Mouse (Mus musculus) spleen, postnatal 10 days (tissue): ENCODE measurements around the gene Cntnap2.
"Not testable (repeated sequence)": the region's sequence is repeated elsewhere in the genome, so short reads cannot be mapped to it uniquely, and the experiment has no call there.

ENCODE experiments used
- DNase-seq, 2 experiments: peaks; one replicate each; pipeline ENCODE4 v3.0.0; 2021 to 2022; ENCODE audit warnings: low spot score in 2 of 2

Gene Cntnap2

GRCm38 (mm10) chr6:47174580-47175294 is 2115.6 kb downstream of the Cntnap2 start:
- not testable (repeated sequence) for DNase-seq

- DNase-seq: not testable (repeated sequence)
Measured at GRCm38 (mm10) chr6:47175356-47176156, 2116.4 kb downstream of the Cntnap2 start.

DNA sequence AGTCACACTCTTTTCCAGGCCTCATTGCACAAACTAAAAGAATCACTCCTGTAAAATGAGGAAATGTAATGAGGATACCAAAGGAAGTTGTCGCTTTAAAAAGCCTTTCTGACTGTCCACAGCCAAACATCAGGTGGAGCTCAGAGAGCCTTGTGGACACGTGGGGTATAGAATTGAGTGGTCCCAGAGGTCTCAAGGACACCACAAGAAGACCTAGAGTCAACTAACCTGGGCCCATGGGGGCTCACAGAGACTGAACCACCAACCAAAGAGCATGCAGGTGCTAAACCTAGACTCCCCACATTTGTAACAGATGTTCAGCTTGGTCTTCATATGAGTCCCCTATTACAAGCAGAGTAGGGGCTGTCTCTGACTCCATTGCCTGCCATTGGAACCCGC is 2117.0 kb downstream of the Cntnap2 start:
- DNase-seq: not testable (repeated sequence)

DNA sequence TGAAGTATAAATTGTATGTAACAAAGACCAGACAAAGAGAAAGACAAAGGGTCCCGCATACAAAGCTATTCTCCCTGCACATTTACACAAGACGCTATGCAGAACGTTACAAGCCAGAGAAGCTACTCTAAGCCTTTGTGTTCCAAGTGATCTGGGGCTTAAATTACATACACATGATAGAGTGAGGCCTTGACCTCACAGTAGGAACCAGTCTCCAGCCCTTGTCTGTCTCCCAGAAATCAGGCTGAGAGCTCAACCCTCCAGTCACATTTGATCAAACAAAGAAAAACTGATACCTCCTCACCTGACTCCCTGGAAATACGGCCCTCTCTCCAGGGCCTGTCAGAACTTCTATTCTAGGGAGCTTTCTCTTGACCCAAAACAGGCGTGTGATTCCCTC is 2122.2 kb downstream of the Cntnap2 start:
- not testable (repeated sequence) for DNase-seq

DNA sequence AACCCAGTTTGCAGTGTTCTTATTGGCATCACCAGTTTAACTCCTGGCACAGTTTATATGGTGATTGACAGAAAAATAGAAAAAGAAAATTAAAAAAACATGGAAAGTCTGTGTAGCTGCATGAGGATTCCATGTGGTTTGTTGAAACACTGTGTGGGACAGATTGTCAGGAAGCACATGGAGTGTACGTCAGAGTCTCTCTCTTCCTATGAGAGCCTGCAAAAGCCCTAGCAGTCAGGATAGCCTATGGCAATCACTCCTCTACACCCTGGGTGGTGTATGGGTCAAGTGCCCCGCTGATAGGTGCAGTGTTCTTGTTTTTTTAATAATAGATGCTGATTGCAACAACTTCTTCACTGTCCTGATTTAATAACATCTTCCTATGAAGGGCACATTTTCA is 2123.1 kb downstream of the Cntnap2 start:
- DNase-seq: no peak

DNA sequence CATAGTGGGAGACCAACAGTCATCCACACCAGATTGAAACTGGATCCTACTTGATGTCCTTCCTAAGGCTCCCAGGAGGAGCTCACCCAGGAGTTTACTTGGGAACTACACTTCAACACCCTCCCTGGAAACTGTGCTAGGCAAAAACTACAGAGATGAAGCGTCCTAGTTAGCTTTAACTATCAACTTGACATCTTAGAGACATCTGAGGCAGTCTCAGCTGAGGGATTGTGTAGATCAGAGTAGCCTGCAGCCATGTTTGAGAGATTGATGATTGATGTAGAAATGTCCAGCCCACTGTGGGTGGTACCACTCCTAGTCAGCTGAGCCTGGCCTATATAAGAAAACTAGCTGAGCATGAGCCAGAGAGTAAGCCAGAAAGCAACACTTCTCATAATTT is 2123.6 kb downstream of the Cntnap2 start:
- DNase-seq: no peak

GRCm38 (mm10) chr6:47183850-47184249 is 2124.7 kb downstream of the Cntnap2 start:
- not testable (repeated sequence) for DNase-seq

GRCm38 (mm10) chr6:47188193-47188592 is 2129.0 kb downstream of the Cntnap2 start:
- peak in 1 of 2 experiments; percentile 69 for DNase-seq

- DNase-seq: not testable (repeated sequence)
Measured at GRCm38 (mm10) chr6:47188596-47188995, 2129.4 kb downstream of the Cntnap2 start.

GRCm38 (mm10) chr6:47190282-47190681 is 2131.1 kb downstream of the Cntnap2 start:
- DNase-seq: no peak

DNA sequence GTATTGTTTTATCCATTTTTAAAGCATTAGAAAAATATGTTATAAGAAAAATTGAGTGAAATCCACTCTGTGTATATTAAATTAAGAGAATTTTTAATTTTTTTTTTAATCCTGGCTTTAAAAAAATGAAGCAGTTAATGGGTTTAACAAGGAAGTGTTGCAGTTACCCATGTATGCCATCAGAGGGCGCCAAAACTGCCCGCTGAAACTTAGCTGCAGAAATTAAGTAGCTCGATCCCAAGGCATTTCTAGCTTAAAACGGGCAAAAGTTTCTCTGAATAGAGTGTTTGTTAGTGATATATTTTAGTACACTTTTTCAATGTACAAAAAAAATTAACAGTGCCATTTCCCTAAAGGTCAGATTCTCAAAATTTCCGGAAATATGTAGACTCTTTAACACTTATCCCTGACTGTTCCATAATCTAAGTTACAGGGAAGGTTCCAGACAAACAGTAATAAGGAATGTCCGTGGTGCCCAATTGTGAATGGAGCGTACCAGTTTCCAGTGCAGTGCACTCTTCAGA is 2132.2 kb downstream of the Cntnap2 start:
- DNase-seq: peak; percentile 18 to 71

GRCm38 (mm10) chr6:47191940-47192339 is 2132.8 kb downstream of the Cntnap2 start:
- no peak for DNase-seq

DNA sequence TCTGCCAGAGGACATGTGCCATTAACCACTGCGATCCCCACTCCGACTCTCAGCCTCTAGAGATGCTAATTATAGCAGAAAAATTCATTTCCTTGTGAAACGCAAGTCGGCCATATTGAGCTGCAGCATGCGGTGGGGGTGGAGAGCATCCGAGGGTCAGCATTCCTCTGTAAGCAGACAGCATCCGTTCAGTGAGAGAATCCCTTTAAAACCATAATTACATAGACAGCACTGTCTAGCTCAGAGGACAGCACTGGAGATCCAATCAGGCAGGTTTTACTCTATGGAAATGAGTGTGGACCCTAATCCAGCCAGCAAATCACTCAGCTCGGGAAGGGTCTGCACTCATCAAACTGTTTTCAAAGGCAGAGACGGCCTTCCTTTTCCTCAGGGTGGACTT is 2133.3 kb downstream of the Cntnap2 start:
- no peak for DNase-seq

- no peak for DNase-seq
Measured at GRCm38 (mm10) chr6:47197570-47197969, 2138.4 kb downstream of the Cntnap2 start.

- no peak for DNase-seq
Measured at GRCm38 (mm10) chr6:47200671-47201070, 2141.5 kb downstream of the Cntnap2 start.

- no peak for DNase-seq
Measured at GRCm38 (mm10) chr6:47208031-47208430, 2148.9 kb downstream of the Cntnap2 start.

GRCm38 (mm10) chr6:47214731-47215130 is 2155.6 kb downstream of the Cntnap2 start:
- no peak for DNase-seq

- not testable (repeated sequence) for DNase-seq
Measured at GRCm38 (mm10) chr6:47223578-47223977, 2164.4 kb downstream of the Cntnap2 start.

DNA sequence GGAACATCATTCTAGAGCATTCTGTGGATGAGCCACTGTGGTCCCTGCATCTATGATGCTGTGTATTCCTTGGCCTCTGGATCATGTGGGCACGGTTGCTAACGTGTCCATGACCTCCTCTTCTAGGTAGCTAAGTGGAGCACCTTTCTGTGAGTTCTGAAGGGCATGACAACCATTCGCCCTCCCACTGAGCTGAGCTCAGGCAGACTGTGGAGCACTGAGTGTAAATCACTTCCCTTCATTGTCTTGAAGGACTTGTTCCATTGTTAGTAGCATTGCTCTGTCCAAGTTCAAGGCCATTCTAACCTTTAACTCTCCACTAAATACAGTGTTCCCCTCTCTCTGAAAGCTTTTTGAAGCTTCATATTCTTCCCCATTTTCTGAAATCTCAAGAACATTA is 2166.2 kb downstream of the Cntnap2 start:
- not testable (repeated sequence) for DNase-seq

DNA sequence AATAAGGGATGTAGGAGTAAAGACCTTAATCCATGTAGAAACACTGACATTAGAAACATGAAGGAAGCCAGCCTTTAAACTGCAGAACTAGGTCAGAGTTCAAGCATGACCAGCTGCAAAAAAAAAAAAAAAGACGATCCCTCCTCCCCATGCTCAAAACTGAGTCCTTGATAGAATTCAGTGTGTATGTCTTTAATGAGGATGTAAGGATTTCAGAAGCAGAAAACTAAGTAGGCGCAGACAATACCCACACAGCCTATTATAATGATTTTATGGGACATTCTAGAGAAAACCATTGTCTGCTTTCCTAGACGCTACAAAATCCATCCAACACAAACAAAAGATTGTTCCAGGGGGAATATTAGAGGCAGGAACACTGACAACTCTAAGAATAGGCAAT is 2168.4 kb downstream of the Cntnap2 start:
- DNase-seq: no peak

DNA sequence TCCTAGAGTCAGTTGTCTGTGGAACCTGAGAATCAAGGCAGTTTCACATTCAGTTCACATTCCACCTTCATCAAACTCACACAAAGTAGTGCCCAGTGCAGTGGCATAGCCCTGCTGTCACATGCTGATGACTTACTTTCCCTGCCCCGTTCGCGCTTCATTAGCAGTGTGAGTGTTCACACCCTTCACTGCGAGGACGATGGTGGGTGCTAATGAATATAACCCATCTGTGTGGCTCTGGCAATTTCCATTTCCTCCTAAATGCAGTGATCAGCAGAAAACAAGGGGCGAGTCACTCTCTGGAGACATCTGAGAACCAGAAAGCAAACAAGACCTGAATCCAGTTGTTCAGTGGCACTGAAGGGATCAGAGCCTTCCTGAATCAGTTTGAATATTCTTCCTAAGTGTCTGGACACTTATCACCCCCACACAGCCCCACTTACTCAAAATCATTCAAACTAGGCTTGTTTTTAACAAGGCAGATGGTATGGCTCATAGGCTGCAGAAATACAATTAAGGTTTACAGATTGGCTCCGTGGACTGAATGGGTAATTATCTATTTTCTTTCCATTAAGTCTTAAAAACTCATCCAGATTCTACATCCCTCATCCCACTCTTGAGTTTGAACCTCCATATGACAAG is 2169.6 kb downstream of the Cntnap2 start:
- no peak for DNase-seq

DNA sequence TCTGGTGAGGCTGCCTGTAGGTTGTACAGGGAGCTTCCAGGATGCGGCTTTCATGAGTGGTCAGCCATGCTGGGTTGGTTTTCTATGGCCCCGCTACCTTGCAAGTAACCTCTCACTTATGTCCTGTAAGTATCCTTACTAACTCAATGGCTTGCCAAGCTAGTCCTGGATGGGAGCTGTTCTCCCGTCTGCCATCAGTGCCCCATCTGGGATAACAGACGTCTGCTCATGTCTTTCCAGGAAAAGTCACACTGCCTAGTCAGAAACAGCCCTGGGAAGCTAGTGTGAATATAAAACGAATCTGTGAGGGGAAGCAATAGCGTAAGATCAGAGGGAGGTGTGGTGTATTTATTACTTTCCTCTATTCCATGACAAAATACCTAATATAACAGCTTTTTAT is 2172.4 kb downstream of the Cntnap2 start:
- DNase-seq: no peak
